Mouse (Mus musculus) thymus, postnatal 10 days (tissue): ENCODE results near the gene Banf1.
"Not testable (repeated sequence)": the region's sequence is repeated elsewhere in the genome, so short reads cannot be mapped to it uniquely, and the experiment has no call there.

Experiments
- DNase-seq, 2 experiments: peaks; one replicate each; pipeline ENCODE4 v3.0.0; 2021; ENCODE audit warnings: low spot score in 2 of 2

Gene Banf1

DNA sequence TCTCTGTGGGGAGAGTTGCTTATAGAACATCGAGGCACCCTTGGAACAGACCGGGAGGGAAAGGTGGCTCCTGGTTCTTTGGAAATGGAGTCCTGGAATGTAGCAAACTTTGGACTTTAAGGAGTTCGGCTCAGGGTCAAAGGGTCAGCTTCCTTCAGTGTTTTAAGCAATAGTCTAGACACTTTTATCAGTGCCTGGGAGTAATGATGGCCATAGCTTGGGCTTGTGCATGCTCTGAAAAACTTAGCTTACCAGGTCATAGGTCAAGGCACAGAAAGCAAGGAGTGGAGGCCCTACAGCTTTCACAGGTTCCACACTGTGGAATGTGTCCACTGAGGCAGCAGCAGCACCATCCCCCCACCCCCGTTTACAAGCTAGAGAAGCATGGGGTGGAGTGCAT is 7.8 kb upstream of the Banf1 start:
- DNase-seq: no peak

DNA sequence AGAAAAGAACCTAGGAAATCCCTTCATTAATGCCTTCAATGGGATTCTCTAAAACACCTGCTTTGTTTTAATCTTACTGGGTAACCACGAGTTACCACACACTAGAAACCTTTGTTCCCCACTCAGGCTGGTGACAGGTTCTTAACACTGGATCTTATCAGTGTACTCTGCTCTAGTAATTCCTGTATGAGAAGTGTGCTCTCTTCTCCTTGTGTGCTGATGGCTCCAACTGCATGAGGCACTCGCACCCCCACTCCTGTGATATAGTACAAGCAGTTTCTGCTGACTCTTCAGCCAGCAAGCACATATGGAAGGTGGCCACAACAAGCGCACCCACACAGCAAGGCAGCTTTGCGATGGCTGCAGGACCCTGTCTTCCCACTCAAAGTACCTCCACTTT is 7.2 kb upstream of the Banf1 start:
- DNase-seq: no peak

DNA sequence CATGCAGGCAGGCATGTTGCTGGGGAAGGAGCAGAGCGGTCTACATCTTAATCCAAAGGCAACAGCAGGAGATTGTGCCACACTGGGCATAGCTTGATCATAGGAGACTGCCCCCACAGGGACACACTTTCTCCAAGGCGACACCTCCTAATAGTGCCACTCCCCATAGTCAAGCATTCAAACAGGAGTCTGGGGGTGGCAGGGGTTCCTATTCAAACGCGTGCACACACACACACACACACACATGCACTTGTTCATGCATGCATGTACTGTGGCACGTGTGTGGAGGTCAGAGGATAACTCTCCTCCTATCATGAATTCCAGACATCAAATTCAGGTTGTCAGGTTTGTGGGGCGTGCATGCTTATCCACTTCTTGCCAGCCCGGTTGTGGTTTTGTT is 5.8 kb upstream of the Banf1 start:
- no peak for DNase-seq

DNA sequence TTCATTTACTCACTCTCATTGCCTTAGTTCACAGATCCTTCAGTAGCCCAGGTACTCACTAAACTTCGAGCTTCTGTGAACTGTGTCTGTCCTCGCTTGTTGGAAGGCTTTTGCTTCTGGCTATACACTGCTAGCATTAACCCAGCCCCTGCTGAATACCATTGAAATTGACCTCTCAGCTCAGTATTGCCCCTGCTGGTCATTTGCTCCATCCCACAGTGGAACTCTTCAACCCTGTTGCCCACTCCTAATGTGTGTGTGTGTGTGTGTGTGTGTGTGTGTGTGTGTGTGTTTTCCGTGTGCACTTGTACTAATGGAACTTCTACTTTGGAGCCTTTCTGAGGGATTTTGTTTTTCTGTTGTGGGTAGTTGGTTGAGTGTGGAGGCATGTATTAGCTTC is 4.0 kb upstream of the Banf1 start:
- DNase-seq: no peak

DNA sequence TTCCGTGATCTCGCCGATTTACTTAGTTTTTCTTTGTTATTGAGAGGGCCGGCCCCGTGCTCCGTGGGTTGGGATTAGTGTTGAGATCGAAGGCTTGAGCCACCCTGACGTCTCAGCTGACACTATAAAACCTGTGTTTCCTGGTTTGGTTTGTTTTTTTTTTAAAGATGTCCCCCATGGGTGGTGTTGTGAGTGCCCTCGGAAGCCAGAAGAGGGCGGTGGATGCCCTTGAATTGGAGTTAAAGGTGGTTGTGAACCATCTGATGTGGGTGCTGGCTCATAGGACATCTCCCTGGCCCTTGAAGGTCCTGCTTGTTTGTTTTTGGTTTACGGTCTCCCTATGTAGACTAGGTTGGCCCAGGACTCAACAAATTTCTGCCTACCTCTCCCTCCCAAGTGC is 487 bp upstream of the Banf1 start:
- DNase-seq: no peak

DNA sequence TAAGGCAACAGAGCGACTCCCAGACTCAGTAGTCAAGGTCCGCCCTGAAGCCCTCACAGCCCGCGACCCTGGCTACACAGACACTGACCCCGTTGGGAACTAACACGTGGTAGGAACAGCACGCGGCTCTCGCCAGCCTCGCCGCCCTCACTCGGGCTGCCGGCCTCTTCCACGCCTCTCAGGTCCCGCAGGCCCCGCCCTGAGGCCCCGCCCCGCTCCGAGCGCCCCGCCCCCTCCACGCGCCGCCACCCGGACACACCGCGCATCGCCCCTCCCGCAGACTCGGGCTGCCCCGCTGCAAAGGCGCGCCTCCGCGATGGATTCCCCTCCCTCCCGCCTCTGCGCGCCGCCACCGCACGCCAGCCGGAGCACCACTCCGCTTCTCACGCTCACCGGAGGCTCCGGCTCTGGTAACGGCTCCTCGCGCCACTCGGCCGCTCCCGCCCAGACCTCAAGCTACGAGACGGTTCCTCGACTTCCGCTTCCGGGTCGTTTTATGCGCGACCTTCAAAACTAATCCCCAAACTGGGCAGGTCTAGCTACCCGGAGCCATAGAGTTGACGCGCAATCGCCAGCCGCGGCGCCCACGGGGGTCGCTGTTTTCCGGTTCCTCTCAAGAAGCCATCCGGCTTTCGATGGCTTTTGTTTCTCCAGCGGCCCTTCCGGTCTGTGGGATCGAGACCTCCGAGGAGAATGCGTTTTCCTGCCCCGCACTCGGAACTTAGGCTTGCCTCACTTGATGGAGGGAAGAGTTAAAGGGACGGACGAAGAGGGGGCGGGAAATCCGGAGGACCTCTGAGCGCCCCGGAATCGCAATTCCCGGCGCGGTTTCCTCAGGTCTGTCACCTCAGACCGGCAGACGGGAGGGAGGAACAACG is 554 bp downstream of the Banf1 start, which contains the start of gene Eif1ad:
Eif1ad (plus strand) TSS at position 567 of the 878 bp plus-strand sequence.
- peak; percentile 91 to 92 for DNase-seq

DNA sequence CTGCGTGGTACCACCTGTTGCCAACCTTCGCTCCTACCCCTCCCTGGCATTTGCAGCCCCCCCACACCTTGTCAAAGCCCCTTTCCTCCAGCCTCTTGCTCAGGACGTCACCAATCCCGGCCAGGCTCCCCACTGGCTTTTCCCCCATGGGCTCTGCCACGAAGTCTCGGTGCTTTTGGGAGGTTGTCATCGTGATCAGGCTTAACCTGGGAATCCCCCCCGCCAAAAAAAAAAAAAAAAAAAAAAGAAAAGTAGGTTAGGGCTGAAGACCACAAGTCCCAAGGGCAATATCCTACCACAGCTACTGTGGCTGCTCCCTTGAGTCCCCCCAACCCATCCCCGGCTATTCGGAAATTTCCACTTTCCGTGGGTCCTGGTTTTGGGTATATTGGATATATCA is 1.2 kb downstream of the Banf1 start:
- no peak for DNase-seq

DNA sequence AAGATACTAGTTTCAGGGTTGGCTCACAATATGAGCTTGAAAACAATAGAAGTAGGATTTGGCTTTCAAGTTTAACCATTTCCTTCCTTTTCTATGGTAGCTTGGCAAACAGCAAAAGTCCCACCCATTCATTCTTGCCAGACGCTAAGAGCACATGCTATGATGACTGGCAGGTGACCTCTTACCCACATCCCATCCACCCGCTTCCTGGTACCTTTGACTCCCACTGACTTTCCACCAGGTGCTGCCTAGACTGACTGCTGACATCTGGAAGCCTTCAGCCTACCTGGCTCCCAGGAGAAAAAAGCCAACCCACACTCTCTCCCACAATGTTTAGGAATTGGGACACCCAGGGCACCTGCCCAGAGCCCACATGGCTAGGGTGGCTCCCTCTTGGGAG is 2.8 kb downstream of the Banf1 start:
- DNase-seq: no peak

DNA sequence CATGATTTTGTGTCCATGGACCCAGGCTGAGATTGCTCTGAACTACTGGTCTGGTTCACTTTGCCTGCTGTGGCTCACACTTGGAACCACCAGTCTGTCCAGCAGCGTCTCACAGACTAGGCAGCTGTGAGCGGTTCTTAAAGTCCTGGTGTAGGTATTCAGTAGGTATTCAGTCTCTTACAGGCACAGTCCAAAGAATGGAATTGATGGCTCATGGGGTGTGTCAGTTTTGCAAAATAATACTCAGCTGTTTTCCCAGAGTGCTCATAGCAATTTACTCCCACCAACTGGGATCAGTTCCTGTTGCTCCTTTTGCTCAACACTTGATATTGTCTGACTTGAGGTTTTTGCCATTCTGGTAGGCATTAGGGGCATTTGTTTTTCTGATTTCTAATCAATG is 4.8 kb downstream of the Banf1 start:
- DNase-seq: no peak

DNA sequence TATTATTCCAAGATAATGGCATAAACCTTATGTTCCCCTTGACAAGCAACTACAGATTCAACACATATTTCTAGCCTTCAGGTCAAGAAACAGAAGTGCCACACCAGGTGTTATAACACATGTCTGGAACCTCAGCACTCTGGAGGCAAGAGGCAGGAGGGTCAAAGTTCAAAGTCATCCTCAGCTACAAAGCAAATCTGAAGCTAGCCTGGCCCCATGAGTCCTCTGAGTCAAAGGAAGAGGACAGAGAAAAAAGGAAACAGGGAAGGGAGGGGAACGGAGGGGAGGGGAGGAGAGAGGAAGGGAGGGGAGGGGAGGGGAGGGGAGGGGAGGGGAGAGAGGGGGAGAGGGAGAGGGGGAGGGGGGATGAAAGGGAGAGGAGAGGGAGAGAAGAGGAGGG is 10.9 kb downstream of the Banf1 start:
- DNase-seq: no peak

DNA sequence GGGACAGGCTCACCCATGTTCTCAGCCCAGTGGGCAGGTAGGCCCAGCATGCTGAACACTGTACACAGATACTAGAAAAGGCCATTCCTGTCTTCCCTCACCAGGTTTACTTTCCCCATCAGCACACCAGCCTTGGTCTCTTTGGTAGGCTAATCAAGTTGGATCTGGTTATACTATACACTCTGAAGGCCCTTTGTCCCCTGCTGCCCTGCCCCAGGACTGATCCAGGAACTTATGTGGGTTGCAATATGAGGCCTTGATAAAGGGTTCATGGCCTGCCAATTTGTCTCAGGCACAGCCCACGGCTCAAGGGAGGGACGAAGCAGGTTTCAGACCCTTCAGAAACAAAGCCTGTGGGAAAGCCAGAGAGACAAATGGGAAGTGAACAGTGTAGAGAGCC is 13.4 kb downstream of the Banf1 start:
- DNase-seq: no peak

DNA sequence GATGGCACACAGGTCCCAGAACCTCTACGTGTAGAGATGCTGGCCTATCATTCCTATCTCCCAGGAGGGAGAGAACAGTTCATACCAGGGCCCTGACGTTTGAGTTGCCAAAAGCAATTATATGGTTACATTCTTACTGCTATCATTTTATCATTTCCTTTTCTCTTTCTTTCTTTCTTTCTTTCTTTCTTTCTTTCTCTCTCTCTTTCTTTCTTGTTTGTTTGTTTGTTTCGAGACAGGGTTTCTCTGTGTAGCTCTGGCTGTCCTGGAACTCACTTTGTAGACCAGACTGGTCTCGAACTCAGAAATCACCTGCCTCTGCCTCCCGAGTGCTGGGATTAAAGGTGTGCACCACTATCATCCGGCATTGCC is 17.5 kb downstream of the Banf1 start, which contains the start of gene Cst6:
Cst6 (minus strand) TSS at position 73 of the 372 bp plus-strand sequence.
- DNase-seq: not testable (repeated sequence)

DNA sequence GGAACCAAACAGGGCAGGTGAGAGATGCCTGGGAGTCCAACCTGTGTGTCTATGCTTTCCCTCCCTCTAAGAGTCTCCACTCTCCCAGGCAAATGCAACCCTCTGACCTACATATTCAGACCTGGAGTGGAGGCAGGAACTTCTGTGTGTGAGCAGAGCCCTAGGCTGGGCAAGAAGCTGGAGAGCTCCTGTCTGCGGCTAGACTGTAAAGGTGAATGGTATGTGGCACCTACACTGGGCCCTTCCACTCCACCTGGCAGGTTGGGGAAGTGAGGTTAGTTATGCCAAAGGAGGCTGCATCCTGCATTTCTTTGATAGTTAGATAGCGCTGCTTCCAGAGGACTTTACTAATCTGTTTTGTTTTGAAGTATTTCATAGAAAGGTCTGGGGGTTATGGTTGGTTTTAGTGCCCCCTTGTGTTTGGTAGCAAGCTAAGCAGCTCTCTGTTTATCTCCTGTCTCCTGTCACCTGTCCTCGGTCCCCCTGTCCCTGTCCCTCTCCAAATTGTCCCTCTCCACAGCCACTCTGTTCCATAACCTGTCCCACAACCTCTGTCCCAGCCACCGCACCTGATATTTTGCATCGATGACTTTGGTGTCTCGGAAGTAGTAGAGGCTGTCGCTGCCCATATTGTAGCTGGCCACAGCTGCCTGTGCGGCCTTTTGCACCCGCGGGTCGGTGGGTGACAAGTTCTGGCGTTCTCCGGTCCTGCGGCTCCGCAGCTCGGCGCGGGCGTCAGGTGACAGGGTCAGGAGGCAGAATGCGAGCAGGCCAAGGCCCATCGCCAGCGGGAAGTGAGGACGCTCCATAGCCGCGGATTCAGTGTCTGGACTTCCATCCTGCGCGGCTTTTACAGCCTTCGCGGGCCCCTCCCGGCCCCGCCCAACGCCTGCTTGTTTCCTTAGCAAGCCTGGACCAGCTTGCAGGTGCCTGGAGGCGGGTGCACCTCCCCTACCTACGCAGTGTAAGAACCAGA is 18.2 kb downstream of the Banf1 start:
- peak in 1 of 2 experiments; percentile 37 for DNase-seq

DNA sequence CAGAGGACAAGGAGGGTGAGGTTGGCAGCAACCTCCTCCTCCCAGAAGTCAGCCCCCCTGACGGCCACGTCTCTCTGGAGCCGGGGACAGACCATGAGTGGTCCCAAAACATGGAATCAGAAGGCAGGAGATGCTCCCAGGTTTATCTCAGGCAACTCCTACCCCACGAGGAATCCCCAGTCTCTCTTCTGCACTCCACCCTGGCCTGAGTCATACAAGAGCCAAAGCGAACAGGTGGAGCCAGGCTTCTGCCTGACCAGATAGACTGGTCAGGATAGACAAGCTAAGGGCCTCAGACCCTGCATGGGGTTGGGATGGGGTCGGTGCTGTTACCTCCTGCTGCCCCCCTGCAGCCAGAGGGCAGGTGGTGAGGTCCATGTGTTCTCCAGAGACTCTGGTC is 18.9 kb downstream of the Banf1 start:
- no peak for DNase-seq

DNA sequence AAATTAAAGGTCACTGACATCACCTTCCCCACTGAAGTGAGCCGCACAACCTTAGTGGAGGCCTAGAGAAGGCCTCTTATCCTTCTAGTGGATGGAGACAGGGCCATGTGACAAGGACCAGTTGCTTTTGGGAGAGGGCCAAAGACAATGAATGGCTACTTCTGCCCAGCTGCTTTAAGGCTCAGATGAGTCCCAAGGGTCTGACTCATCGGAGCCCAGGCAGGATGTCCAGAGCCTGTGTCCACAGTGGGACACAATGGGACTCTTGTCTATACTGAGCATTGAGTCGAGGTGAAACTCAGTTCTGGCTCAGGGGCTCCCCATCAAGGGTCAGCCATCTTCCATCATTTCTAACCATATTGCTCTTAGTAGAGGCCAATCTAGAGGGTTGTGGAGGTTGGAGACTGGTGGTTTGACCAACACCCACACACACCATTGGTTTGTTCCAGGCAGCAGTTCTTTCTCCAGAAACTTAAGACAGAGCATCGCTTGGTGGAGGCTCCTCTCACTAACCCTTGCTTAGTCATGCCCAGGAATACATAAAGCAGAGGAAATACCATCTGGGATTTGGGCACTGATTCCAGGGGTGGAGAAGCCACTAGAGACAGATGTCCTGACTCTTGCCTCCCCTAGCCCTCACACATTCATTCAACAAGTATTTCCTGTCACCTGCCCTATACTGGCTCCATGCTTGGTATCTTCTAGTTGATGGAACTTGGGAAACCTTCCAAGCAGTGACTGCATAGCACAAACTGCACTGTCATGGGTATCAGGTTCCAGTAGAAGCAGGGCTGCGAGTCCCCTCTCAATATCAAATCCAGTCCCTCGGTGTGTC is 21.5 kb downstream of the Banf1 start:
- DNase-seq: no peak

DNA sequence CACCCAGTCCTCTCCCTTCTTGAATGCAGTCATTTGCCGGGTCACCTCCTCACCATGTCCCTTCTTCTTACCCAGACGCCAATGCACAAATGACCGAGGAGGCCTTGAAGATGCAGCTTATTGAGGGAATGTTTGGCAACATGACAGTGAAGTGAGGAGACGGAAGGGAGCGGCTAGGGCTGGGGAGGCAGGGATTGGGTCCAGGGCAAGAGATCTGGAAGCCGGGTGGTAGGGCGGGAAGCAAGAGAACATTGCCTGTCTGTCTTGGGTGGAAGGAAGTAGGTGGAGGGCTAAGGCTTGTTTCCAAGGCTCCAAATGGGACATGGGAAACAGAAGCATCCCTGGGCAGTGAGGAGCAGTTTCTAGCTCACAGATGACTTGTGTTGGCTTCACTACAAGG is 25.6 kb downstream of the Banf1 start:
- no peak for DNase-seq

DNA sequence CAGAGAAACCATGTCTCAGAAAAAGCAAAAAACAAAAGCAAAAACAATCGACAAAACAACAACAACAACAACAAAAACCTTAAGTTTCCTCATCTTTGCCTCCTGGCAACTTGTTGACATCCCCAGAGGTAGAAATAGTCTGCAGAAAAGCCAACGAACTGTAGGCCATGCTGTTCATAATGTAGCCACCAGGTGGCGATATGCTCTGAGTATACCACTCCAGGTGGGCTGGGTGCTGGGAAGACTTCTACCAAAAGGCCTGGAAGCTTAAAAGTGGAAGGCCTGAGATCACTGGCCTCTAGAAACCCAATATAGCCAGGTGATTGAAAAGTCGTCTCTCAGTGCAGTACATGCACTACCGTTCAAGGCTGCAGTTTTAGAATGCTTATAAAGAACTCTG is 29.0 kb downstream of the Banf1 start:
- peak; percentile 54 to 85 for DNase-seq

DNA sequence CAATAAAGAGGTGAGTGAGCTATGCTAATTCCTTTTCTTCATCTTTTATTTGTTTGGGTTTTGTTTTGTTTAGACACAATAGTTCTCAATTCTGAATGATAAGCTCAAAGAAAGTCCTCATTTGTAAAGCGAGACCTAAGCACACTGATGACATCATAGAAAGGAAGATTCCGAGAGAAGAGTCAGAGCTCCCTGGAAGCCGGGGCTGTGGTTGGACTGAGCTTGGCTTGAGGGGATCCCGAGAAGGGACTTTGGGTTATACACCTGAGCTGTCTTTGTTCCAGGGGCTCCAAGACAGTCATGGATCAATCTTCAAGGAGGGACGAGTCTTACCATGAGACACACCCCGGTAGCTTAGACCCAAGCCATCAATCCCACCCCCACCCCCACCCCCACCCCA is 31.5 kb downstream of the Banf1 start, which contains the start of gene Catsper1:
Catsper1 (plus strand) TSS at position 301 of the 400 bp plus-strand sequence.
- DNase-seq: no peak

DNA sequence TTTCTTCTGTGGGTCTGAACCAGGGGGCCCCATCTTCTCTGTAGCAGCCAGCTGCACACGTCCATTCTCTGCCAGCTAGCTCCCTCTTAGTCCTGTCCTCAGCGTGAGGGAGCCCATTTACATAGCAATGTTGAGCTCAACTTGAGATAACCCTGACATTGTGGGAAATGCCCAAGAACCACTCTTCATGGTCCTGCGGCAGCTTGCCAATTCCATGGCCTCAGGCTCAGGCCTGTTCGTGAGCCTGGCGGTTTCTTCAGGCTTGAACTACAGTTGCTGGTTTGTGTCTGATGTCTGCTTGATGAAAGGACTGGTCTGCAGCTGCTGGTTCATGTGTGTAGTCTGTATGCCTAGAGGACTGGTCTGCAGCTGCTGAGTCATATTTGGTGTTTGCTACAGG is 32.2 kb downstream of the Banf1 start:
- DNase-seq: no peak

DNA sequence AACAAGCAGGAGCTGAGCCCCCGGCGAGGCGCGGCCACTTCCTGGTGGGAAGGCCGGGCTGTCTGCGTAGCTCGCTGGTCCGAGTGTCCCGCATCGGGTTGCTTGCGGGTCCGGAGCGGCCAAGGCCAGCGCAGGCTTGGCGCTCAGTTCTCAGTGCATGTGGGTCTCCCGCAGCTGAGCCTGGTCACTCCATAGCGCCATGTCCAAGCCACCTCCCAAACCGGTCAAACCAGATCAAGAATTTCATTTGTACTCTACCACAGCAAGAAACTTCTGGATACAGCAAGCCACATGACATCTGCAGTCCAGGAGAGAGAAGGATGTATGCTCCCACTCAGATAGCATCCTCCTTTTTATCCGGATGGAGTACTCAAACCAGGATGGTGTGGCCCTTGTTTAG is 39.0 kb downstream of the Banf1 start:
- no peak for DNase-seq

DNA sequence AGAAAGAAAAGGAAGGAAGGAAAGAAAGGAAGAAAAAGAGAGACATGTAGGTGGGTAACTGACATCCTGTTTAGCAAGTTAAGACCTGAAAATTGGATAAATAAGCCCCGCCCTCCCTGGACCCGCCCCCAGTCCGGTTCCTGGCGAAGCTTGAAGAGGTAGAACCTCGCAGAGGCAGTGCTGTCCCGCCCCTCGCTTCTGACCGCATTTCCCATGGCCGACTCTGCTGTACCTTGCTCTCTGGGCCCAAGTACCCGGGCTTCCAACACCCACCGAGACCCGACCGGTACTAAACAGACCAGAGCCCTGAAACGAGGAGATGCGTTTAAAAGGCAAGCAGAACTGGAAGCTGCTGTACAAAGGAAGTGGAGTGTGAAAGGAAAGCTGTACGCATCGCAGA is 43.2 kb downstream of the Banf1 start:
- peak; percentile 25 to 42 for DNase-seq
